Mouse (Mus musculus) ES-Bruce4 (cell line): ENCODE results near the gene Mrpl42.

Source experiments
- CTCF ChIP-seq: IDR thresholded peaks from one replicate; pipeline ENCODE4 v1.8.1; 2011; ENCODE audit warnings: low read depth, low read length
- EP300 ChIP-seq: IDR thresholded peaks from 2 replicates; pipeline ENCODE4 v1.6.1; 2011; ENCODE audit warnings: low read depth, low read length; ENCODE audit not compliant: insufficient read depth
- POLR2A ChIP-seq: IDR thresholded peaks from one replicate; pipeline ENCODE4 v1.8.1; 2011; ENCODE audit warnings: low read length; ENCODE audit not compliant: insufficient read depth

GRCm38 (mm10) chr10:95449033-95449432 is 52.7 kb downstream of the Mrpl42 start:
- TF ChIP-seq POLR2A (no peak), EP300 (no peak), CTCF (no peak)
